Mouse (Mus musculus) urinary bladder, adult 2 months (tissue): ENCODE results near the gene Chpt1. TPM values are rescaled to one million over a fixed set of nuclear protein-coding genes. Genes with fewer than 3 reads are reported as not detected.
"Not testable (repeated sequence)": the region's sequence is repeated elsewhere in the genome, so short reads cannot be mapped to it uniquely, and the experiment has no call there.

Experiments
- DNase-seq: peaks from one replicate; pipeline ENCODE4 v3.0.0; 2022; ENCODE audit warnings: low spot score
- polyA plus RNA-seq: library from polyadenylated mRNA; depleted of rRNA; stranded (reverse); fragments of >200 nt; gene quantifications from 2 replicates; pipeline ENCODE4 v1.2.3, GENCODE M21; 2012

Chpt1 gene
- polyA plus RNA-seq, 1 experiment = 40.4 TPM

GRCm38 (mm10) chr10:88494959-88495587, 8.8 kb downstream of the Chpt1 start:
- no peak for DNase-seq

DNA sequence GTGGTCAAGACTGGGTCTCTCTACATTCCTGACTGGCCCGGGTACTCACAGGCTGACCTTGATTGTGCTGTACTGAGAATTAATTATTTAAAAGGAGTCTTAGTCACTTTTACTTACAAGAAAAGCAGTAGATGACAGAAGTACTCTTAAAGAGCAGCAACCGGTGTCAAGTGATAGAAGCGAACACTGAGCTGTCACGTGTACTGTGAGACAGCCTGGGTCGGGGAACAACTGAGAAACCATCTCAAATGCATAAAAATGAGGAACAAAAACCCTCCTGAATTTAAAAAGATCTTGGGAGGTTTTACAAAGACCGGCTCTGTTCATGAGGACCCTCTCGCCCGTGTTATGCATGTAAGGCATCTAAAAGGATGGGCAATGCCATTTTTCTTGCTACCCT, 11.2 kb downstream of the Chpt1 start:
- DNase-seq = no peak

DNA sequence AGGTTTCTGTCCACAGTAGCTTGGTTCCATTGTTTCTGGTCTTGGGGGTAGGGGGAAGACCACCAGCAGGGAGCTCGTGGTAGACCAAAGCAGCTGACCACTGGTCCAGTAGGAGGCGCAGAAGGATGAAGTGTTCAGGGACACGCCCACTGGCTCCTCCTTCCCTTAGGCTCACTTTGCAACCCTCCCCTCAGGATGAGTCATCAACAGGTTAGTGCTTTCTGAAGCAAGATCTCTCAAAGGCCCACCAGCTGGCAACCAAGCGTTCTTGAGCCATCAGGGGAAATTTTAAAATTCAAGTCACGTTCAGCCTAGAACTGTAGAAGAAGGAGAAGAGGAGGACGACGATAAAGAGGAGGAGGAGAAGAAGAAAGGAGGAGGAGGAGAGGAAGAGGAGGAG, 12.2 kb downstream of the Chpt1 start:
- no peak for DNase-seq

DNA sequence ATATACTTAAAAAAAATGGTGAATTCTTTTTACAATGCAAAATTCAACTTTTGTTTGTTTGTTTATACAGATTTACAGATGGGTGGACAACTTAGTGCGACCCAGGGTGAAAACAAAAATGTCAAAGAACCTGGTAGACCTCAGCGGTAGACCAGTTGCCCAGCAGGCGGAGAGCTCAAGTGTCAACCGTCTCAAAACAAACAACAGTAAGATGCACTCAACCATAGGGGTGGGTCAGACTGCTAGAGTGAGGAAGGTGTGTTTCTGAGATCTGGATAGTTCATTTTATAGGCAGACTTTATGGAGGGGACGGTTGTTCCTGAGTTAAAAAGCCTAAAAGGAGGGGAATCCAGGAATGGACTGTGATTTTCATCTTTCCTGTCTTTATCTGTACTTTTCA, 15.2 kb downstream of the Chpt1 start:
- no peak for DNase-seq

DNA sequence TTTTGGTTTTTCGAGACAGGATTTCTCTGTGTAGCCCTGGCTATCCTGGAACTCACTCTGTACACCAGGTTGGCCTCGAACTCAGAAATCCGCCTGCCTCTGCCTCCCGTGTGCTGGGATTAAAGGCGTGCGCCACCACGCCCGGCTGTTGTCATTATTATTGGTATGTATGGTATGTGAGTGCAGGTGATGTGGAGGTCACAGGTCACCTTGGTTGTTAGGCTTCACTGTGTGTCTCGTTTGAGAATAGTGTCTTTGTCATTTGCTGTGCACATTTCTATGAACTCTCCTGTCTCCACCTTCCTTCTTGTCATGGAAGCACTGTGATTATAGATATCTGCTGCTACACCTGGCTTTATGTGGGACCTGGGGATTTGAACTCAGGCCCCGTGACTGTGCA, 21.0 kb downstream of the Chpt1 start:
- not testable (repeated sequence) for DNase-seq

GRCm38 (mm10) chr10:88460122-88460820, 43.6 kb downstream of the Chpt1 start:
- no peak for DNase-seq

GRCm38 (mm10) chr10:88459502-88459992, 44.3 kb downstream of the Chpt1 start, which contains the start of gene Sycp3:
Gene Sycp3 (plus strand): TSS chr10:88459569.
- no peak for DNase-seq

GRCm38 (mm10) chr10:88457816-88458215, 46.1 kb downstream of the Chpt1 start:
- DNase-seq = no peak

GRCm38 (mm10) chr10:88451990-88452389, 51.9 kb downstream of the Chpt1 start:
- DNase-seq = no peak

- DNase-seq = no peak
These were observed 52.7 kb downstream of the Chpt1 start for GRCm38 (mm10) chr10:88451221-88451620.

DNA sequence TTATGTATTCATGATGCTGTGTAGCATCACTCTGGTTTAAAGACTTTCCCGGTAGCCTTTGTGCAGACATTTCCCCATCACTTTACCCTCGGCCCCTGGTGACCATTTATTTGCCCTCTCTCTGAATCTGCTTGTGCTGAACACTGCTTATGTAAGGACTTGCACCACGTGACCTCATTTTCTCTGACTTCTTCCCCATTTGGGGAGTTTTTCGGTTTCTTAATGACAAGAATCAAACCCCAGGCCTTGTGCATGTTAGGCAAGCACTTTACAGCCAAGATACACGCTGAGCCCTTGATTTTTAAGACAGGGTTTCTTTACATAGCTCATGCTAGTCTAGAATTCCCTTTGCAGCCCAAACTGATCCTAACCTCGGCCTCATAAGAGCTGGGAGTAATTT, 62.6 kb downstream of the Chpt1 start:
- no peak for DNase-seq

DNA sequence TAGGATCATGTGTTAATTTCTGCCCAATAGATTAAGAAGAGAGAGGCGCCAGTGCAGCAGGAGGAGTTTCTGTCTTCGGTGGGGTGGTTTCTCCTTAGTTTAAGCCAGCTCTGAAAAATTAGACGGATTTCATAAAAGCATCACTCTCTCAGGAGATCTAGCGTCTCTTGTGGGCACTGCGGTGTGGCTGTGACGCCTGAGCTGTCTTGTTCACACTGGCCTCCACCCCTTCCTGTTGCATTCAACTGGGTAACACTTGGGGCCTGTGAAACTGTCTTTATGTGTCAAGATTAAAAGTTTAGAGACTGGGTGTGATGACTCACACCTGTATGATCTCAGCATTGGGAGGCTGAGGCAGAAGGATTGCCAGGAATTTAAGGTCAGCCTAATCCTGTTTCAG, 75.9 kb downstream of the Chpt1 start:
- DNase-seq = no peak

GRCm38 (mm10) chr10:88426896-88427295, 77.0 kb downstream of the Chpt1 start:
- no peak for DNase-seq

DNA sequence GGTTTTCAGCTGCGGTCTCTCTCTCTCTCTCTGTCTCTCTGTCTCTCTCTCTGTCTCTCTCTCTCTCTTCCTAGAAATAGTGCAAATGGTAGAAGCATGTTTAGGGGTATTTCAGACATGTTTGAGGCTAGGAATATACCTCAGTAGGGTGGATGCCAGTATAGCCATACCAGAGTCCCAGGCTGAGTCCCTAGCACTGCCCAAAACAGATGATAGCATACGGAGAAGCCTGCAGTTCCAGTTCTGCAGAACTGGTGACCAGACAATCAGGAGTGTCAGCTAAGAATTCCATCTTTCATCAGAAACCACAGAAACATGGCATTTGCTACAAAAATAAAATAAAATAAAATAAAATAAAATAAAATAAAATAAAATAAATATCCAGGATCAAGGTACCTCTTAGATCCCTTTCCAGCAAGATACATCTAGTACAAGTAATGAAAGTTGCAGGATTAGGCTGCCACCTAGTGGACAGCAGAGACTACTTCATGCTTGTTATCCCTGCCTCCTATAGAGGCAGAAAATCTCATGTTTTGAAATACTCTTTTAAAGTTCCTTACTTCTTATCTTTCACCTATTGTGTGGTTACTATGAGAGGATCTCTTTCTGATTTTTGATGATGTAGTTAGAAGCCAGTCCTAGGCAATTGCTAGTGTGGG, 77.6 kb downstream of the Chpt1 start:
- DNase-seq = no peak

- DNase-seq = no peak
These were observed 83.0 kb downstream of the Chpt1 start for GRCm38 (mm10) chr10:88420655-88421435.

GRCm38 (mm10) chr10:88420141-88420541, 83.7 kb downstream of the Chpt1 start:
- no peak for DNase-seq

- DNase-seq = no peak
These were observed 86.2 kb downstream of the Chpt1 start for GRCm38 (mm10) chr10:88417686-88418085.

GRCm38 (mm10) chr10:88412290-88412995, 91.4 kb downstream of the Chpt1 start:
- DNase-seq = no peak

- DNase-seq = no peak
These were observed 94.1 kb downstream of the Chpt1 start for GRCm38 (mm10) chr10:88409751-88410150.

- DNase-seq = no peak
These were observed 95.8 kb downstream of the Chpt1 start for GRCm38 (mm10) chr10:88407875-88408631.

- DNase-seq = no peak
These were observed 98.1 kb downstream of the Chpt1 start for GRCm38 (mm10) chr10:88405812-88406211.
